Mouse (Mus musculus): ENCODE data around the gene Sgms2.

Sgms2 gene

GRCm38 (mm10) chr3:131485388-131485787 lies 5.8 kb downstream of the Sgms2 start:
- DNase-seq = no peak

- no peak for DNase-seq
Measured at GRCm38 (mm10) chr3:131483650-131484049, 7.6 kb downstream of the Sgms2 start.

- no peak for DNase-seq
Measured at GRCm38 (mm10) chr3:131481976-131482712, 9.1 kb downstream of the Sgms2 start.

GRCm38 (mm10) chr3:131480659-131481058 lies 10.6 kb downstream of the Sgms2 start:
- DNase-seq = no peak

- no peak for DNase-seq
Measured at GRCm38 (mm10) chr3:131479415-131479814, 11.8 kb downstream of the Sgms2 start.

- no peak for DNase-seq
Measured at GRCm38 (mm10) chr3:131476002-131476401, 15.2 kb downstream of the Sgms2 start.

GRCm38 (mm10) chr3:131474526-131474925 lies 16.7 kb downstream of the Sgms2 start:
- DNase-seq = no peak

- DNase-seq = no peak
Measured at GRCm38 (mm10) chr3:131473496-131473895, 17.7 kb downstream of the Sgms2 start.

- no peak for DNase-seq
Measured at GRCm38 (mm10) chr3:131471836-131472235, 19.4 kb downstream of the Sgms2 start.

GRCm38 (mm10) chr3:131471435-131471834 lies 19.8 kb downstream of the Sgms2 start:
- no peak for DNase-seq

- no peak for DNase-seq
Measured at GRCm38 (mm10) chr3:131470837-131471236, 20.4 kb downstream of the Sgms2 start.

GRCm38 (mm10) chr3:131469636-131470035 lies 21.6 kb downstream of the Sgms2 start:
- DNase-seq = no peak

- no peak for DNase-seq
Measured at GRCm38 (mm10) chr3:131466371-131466770, 24.8 kb downstream of the Sgms2 start.

GRCm38 (mm10) chr3:131465536-131466260 lies 25.5 kb downstream of the Sgms2 start:
- no peak for DNase-seq

GRCm38 (mm10) chr3:131372996-131373395 lies 118.2 kb downstream of the Sgms2 start:
- DNase-seq = no peak

GRCm38 (mm10) chr3:131368678-131369077 lies 122.5 kb downstream of the Sgms2 start:
- no peak for DNase-seq

GRCm38 (mm10) chr3:131367452-131367851 lies 123.8 kb downstream of the Sgms2 start:
- no peak for DNase-seq

- DNase-seq = no peak
Measured at GRCm38 (mm10) chr3:131364632-131365446, 126.4 kb downstream of the Sgms2 start.

GRCm38 (mm10) chr3:131364194-131364593 lies 127.0 kb downstream of the Sgms2 start:
- no peak for DNase-seq

GRCm38 (mm10) chr3:131363602-131364001 lies 127.6 kb downstream of the Sgms2 start:
- no peak for DNase-seq

GRCm38 (mm10) chr3:131361960-131362359 lies 129.3 kb downstream of the Sgms2 start:
- no peak for DNase-seq

- DNase-seq = no peak
Measured at GRCm38 (mm10) chr3:131359011-131359410, 132.2 kb downstream of the Sgms2 start.

- DNase-seq = no peak
Measured at GRCm38 (mm10) chr3:131358205-131358604, 133.0 kb downstream of the Sgms2 start.

Data from thymus, postnatal 36 days (tissue).